Mouse (Mus musculus) liver, adult 2 months (tissue): ENCODE results near the gene Il13ra1. TPM values are rescaled to one million over a fixed set of nuclear protein-coding genes. Genes with fewer than 3 reads are reported as not detected.

Experiments used
- DNase-seq: peaks from one replicate; pipeline ENCODE4 v3.0.0-alpha.2; 2011; ENCODE audit warnings: low read depth, low spot score; ENCODE audit errors: extremely low read depth
- H3K27ac ChIP-seq: fragments of 200-500 bp; replicated peaks from 2 replicates; pipeline ENCODE4 v1.5.1; 2012; ENCODE audit warnings: low read depth, mild to moderate bottlenecking, control low read depth, inconsistent platforms, low read length; ENCODE audit not compliant: insufficient read depth
- H3K27me3 ChIP-seq: fragments of 200-500 bp; 2 replicates; pipeline ENCODE4 v1.6.1; 2012; ENCODE audit warnings: mild to moderate bottlenecking, moderate library complexity, low read length, inconsistent platforms; ENCODE audit not compliant: control insufficient read depth, insufficient read depth
- H3K36me3 ChIP-seq: fragments of 200-500 bp; 2 replicates; pipeline ENCODE4 v1.6.1; 2012; ENCODE audit warnings: low read length, inconsistent platforms; ENCODE audit not compliant: control insufficient read depth, insufficient read depth
- H3K4me1 ChIP-seq: fragments of 200-500 bp; 2 replicates; pipeline ENCODE4 v1.6.1; 2011; ENCODE audit warnings: low read length; ENCODE audit not compliant: control insufficient read depth, insufficient read depth
- H3K4me3 ChIP-seq: fragments of 200-500 bp; 2 replicates; pipeline ENCODE4 v1.5.1; 2011; ENCODE audit warnings: low read depth, mild to moderate bottlenecking, control low read depth, low read length, moderate library complexity; ENCODE audit not compliant: insufficient read depth
- H3K79me2 ChIP-seq: fragments of 200-500 bp; 2 replicates; pipeline ENCODE4 v1.6.1; 2012; ENCODE audit warnings: inconsistent platforms, mild to moderate bottlenecking, low read length, moderate library complexity; ENCODE audit not compliant: control insufficient read depth, insufficient read depth
- H3K9ac ChIP-seq: fragments of 200-500 bp; 2 replicates; pipeline ENCODE4 v1.6.1; 2012; ENCODE audit warnings: low read depth, mild to moderate bottlenecking, control low read depth, inconsistent platforms, low read length
- CTCF ChIP-seq: fragments of 200-500 bp; IDR thresholded peaks from 2 replicates; pipeline ENCODE4 v1.5.1; 2011; ENCODE audit warnings: low read depth, low read length, control low read depth
- POLR2A ChIP-seq: fragments of 200-500 bp; IDR thresholded peaks from 2 replicates; pipeline ENCODE4 v1.6.1; 2011; ENCODE audit warnings: low read length, control low read depth; ENCODE audit not compliant: insufficient read depth; ENCODE audit errors: extremely low read depth
- WGBS: fragments of 180-500 bp; shearing (Covaris S2); methylation state at CpG from one replicate; pipeline ENCODE4 v1.1.7; 2018; 5-methylcytosine and 5-hydroxymethylcytosine counted together
- polyA plus RNA-seq: library from polyadenylated mRNA; depleted of rRNA; stranded (reverse); fragments of >200 nt; gene quantifications from 2 replicates; pipeline ENCODE4 v1.2.3, GENCODE M21; 2012; rRNA removed
- total RNA-seq: library from RNA; depleted of rRNA; stranded (reverse); fragments of >200 nt; gene quantifications from 2 replicates; pipeline ENCODE4 v1.2.3, GENCODE M21; 2014; rRNA removed

Gene Il13ra1
- total RNA-seq (37.9 and 44.3 TPM in 2 replicates), polyA plus RNA-seq (7.1 and 7.3 TPM in 2 replicates)

GRCm38 (mm10) chrX:36111622-36112421, at the start of gene Il13ra1:
Gene Il13ra1, plus strand, starts transcription at chrX:36112110.
- H3K4me1 ChIP-seq = peaks cover 9% of the 10 kb centered on the region; the same call in 1 of the 2 replicates
- WGBS = 3% methylated on average over 33 of the region's 51 CpGs
- peaks cover 4% of the 10 kb centered on the region; the same call in 1 of the 2 replicates for H3K79me2 ChIP-seq
- H3K9ac ChIP-seq = peak within 1 kb of the TSS; percentile 97
- H3K36me3 ChIP-seq = no peaks in the 10 kb centered on the region
- DNase-seq = peak; percentile 79
- TF ChIP-seq CTCF (no peak), POLR2A (no peak)
- peak within 1 kb of the TSS; percentile 99 for H3K4me3 ChIP-seq
- peak within 1 kb of the TSS; percentile 93 for H3K27ac ChIP-seq
- no peaks in the 10 kb centered on the region for H3K27me3 ChIP-seq

GRCm38 (mm10) chrX:36073997-36074396, 37.9 kb upstream of the Il13ra1 start:
- DNase-seq = no peak
- 93% methylated on average over 2 of the region's 2 CpGs for WGBS
- H3K27ac ChIP-seq = no peak overlapping the region
- H3K79me2 ChIP-seq = no peaks in the 10 kb centered on the region
- TF ChIP-seq CTCF (no peak), POLR2A (no peak)
- H3K27me3 ChIP-seq = no peaks in the 10 kb centered on the region
- no peak overlapping the region for H3K4me3 ChIP-seq
- H3K9ac ChIP-seq = no peak overlapping the region
- no peaks in the 10 kb centered on the region for H3K4me1 ChIP-seq
- no peaks in the 10 kb centered on the region for H3K36me3 ChIP-seq

GRCm38 (mm10) chrX:36077164-36077563, 34.7 kb upstream of the Il13ra1 start:
- TF ChIP-seq CTCF (no peak), POLR2A (no peak)
- DNase-seq = no peak
- no peaks in the 10 kb centered on the region for H3K27me3 ChIP-seq
- no peak overlapping the region for H3K4me3 ChIP-seq
- 72% methylated on average over 4 of the region's 4 CpGs for WGBS
- H3K9ac ChIP-seq = no peak overlapping the region
- no peaks in the 10 kb centered on the region for H3K79me2 ChIP-seq
- H3K36me3 ChIP-seq = no peaks in the 10 kb centered on the region
- H3K4me1 ChIP-seq = no peaks in the 10 kb centered on the region
- H3K27ac ChIP-seq = no peak overlapping the region

GRCm38 (mm10) chrX:36082917-36083316, 29.0 kb upstream of the Il13ra1 start:
- H3K79me2 ChIP-seq = no peaks in the 10 kb centered on the region
- no peak overlapping the region for H3K9ac ChIP-seq
- H3K27me3 ChIP-seq = no peaks in the 10 kb centered on the region
- H3K36me3 ChIP-seq = no peaks in the 10 kb centered on the region
- WGBS = 89% methylated on average over 1 of the region's 1 CpGs
- no peak overlapping the region for H3K27ac ChIP-seq
- no peak for DNase-seq
- no peaks in the 10 kb centered on the region for H3K4me1 ChIP-seq
- TF ChIP-seq CTCF = no peak
- no peak for TF ChIP-seq POLR2A
- H3K4me3 ChIP-seq = no peak overlapping the region

GRCm38 (mm10) chrX:36088464-36089256, 23.2 kb upstream of the Il13ra1 start:
- Histone ChIP-seq H3K27ac (no peak overlapping the region), H3K4me1 (no peaks in the 10 kb centered on the region), H3K27me3 (no peaks in the 10 kb centered on the region), H3K36me3 (no peaks in the 10 kb centered on the region), H3K9ac (no peak overlapping the region), H3K79me2 (no peaks in the 10 kb centered on the region), H3K4me3 (no peak overlapping the region)
- TF ChIP-seq POLR2A = no peak
- TF ChIP-seq CTCF = no peak
- 90% methylated on average over 6 of the region's 6 CpGs for WGBS
- DNase-seq = no peak
